Mouse (Mus musculus): ENCODE measurements around the gene Dpf3.

DNA sequence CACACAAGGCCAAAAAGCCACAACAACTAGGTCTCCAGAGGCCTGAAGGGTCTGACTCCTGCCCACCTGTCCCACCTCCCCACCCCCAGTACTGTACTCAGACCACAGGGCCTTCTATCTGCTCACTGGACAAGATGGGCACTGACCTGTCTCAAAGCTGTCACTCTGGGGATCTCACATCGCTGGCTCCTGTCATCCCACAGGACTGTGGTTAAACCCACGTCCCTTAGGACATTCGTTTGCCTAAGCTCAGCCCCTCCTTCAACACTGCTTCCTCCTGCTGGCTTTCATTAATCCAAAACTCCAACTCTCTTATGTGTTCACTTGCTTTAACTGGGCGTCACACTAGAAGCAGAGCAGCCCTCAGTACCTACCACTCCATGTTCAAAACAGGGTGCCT is 159.0 kb downstream of the Dpf3 start:
- TF ChIP-seq POLR2A (IDR thresholded peaks at IDR 0.05; ENCODE audit: low read depth, low read length) (no peak), CTCF (conservative IDR thresholded peaks at IDR 0.05; ENCODE audit: insufficient read depth, insufficient read length, low read depth, low read length) (no peak)
